8 mouse cellular contexts compared by ENCODE assay signal in the genomic region with DNA sequence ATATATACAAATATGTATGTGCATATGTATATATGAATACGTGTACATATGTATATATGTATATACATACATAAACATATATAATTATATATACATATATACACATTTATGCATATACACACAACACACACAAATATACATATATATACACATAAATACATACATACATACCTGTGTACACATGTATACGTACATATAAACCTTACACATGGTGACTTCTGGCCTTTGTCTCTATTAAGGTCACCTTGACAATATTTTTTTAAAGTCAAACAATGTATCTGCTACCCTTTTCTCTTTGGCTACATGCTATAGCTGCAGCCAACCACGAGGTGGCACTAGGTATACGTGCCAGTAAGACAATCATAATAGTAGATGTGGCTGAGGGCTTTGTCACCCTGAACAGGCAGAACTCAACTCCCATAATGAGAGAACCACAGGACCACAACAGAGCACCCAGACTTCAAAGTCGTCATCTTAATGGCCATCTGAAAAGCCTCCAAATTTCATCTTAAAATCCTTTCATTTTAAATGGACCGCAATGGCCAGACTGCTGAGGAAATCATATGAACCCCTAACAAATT.
A peak's percentile ranks its signal among the peaks of the same experiment; 100 is the strongest.
DNase-seq lines count a peak whose midpoint lies in the region; ATAC-seq and TF ChIP-seq lines count a peak whose summit lies in the region.

No protein-coding gene starts in this region.

- H3K4me2 ChIP-seq in forebrain, embryonic 16.5 days (ENCODE audit: low read length) = no peak overlapping the region
- peak overlapping the region; percentile 56 for H3K4me2 ChIP-seq in lung, embryonic 14.5 days

- no peaks in the 10 kb centered on the region for H3K9me3 ChIP-seq in forebrain, embryonic 16.5 days (ENCODE audit: control insufficient read depth, low read length)
- H3K9me3 ChIP-seq in lung, embryonic 14.5 days (ENCODE audit: low read depth, low read length) = no peaks in the 10 kb centered on the region

- no peak overlapping the region for H3K4me3 ChIP-seq in forebrain, embryonic 16.5 days (replicated peaks; ENCODE audit: low read length)
- H3K4me3 ChIP-seq in lung, embryonic 14.5 days (ENCODE audit: low read depth, low read length) = peak overlapping the region; percentile 17; the same call in 1 of the 2 replicates

- no peaks in the 10 kb centered on the region for H3K27me3 ChIP-seq in forebrain, embryonic 16.5 days (replicated peaks; ENCODE audit: control insufficient read depth, insufficient read depth, low read length)
- no peaks in the 10 kb centered on the region for H3K27me3 ChIP-seq in lung, embryonic 14.5 days (ENCODE audit: insufficient read depth, low read length)

- DNase-seq in Muller cell, postnatal 12 days (ENCODE audit: inconsistent ontology term) = peak; percentile 60
- DNase-seq in cerebellum, adult 18-20 months = peak; percentile 60 to 67
- peak; percentile 75 for DNase-seq in heart, postnatal 4 days
- DNase-seq in layer of hippocampus, adult 11-12 months (ENCODE audit: low spot score) = peak; percentile 76
- DNase-seq in lung, embryonic 14.5 days = peak; percentile 90
- DNase-seq in ovary, postnatal 36 days (ENCODE audit: low spot score) = peak; percentile 55

- ATAC-seq in forebrain, embryonic 16.5 days = peak; percentile 87
- peak; percentile 95 for ATAC-seq in lung, embryonic 14.5 days (ENCODE audit: insufficient read depth)
- ATAC-seq in erythroblast, adult 5-6 weeks (replicated peaks; ENCODE audit: low FRiP score, poor library complexity, severe bottlenecking) = no peak

- no peak overlapping the region for H3K9ac ChIP-seq in forebrain, embryonic 16.5 days (replicated peaks; ENCODE audit: low read depth, low read length)
- H3K9ac ChIP-seq in lung, embryonic 14.5 days = no peak overlapping the region; the same call in 1 of the 2 replicates

- H3K4me1 ChIP-seq in forebrain, embryonic 16.5 days (replicated peaks; ENCODE audit: control insufficient read depth, insufficient read depth, low read length) = 0 out of 2 replicates have a peak, but pooled peaks cover 9% of the 10 kb centered on the region
- H3K4me1 ChIP-seq in lung, embryonic 14.5 days (ENCODE audit: insufficient read depth) = no peaks in the 10 kb centered on the region

- WGBS in forebrain, embryonic 16.5 days = 15% methylated on average over 6 of the region's 6 CpGs
- 10% methylated on average over 6 of the region's 6 CpGs for WGBS in lung, embryonic 14.5 days

- no peaks in the 10 kb centered on the region for H3K36me3 ChIP-seq in forebrain, embryonic 16.5 days (ENCODE audit: control insufficient read depth, insufficient read depth)
- no peaks in the 10 kb centered on the region for H3K36me3 ChIP-seq in lung, embryonic 14.5 days (ENCODE audit: insufficient read depth)

- peak; percentile 97 for TF ChIP-seq CTCF in lung, embryonic 14.5 days (IDR thresholded peaks at IDR 0.05; ENCODE audit: low read depth)

- no peak overlapping the region for H3K27ac ChIP-seq in forebrain, embryonic 16.5 days (ENCODE audit: low read length)
- no peak overlapping the region for H3K27ac ChIP-seq in lung, embryonic 14.5 days (ENCODE audit: low read depth)
